Mouse (Mus musculus): ENCODE measurements around the gene Tmtc1.

Gene Tmtc1

DNA sequence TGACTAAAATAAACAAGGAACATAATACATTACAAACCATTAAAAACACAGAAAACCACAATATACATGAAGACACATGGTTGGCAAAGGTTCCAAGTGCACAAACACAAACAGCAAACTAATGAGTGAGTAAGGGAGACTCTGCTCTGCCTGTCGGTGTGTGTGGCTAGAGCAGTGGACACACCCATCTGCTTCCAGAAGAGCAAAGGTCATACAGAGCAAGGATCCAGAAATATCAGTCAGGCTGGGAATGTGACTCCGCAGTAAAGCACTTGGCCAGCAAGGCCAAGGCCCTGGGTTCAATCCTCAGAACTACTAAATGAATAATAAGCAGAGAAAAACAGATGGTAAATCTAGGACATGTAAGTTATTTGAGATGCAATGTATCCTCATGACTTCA, 27.6 kb downstream of the Tmtc1 start:
- no peak for DNase-seq

DNA sequence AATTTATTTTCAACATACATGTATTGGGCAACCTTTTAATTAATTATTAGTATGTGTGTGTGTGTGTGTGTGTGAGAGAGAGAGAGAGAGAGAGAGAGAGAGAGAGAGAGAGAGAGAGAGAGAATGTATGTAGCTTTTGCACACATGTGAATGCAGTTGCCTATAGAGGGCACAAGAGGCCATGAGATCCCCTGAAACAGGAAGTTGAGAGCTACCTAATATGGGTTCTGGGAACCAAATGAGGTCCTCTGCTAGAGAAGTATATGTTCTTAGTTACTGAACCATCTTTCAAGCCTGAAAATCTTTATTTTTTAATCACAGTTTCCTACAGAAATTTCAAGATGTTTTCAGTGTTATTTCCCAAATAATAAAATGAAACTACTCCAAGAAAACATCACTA, 30.6 kb downstream of the Tmtc1 start:
- no peak for DNase-seq

DNA sequence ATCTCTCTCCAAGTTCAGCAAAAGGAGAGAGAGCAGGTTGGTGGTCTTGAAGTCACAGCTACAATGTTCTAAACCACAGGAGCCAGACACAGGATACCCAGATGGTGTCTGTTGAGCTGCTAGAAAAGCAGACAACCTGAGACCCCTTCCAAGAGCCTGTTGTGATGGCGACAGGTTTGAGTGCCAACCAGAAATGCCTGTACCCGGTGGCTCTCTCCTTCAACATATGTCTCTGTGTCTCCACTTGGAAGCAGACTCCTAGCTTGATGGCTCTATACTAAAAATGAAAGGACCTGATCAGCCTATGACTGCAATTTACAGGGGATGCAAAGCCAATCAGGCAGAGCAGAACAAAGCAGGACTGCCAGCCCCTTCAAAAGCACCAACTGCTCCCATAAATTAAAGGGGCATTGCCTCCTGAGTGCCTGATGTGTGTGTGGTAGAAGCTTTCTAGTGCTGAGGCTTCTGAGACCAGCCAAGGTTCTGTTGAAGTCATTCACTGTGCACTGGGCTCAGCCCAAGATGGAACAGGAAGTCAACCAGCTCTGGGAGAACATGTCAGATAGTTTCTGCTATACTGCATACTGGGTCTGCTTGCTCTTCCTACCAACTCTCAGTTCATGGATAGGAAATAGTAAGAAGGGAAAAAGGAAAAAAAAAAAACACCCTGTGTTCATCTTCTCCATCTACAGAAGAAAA, 37.2 kb downstream of the Tmtc1 start:
- no peak for DNase-seq

DNA sequence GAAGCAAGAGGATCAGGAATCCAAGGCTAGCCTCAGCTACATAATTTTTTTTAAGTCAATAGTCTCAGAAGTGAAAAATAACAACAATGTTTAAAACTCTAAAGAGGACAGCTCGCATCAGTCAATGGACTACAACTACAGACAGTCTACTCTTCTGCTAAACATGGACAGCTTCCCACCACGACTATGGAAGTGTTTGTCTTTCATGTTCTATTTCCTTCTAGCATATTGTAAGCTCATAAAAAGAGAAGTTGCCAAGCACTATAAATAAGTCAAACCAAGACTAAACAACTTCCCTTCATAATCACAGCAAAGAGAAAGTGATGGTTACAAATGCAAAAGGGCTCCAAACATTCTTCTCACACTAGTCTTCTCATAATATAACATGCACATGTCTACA, 38.6 kb downstream of the Tmtc1 start:
- no peak for DNase-seq

DNA sequence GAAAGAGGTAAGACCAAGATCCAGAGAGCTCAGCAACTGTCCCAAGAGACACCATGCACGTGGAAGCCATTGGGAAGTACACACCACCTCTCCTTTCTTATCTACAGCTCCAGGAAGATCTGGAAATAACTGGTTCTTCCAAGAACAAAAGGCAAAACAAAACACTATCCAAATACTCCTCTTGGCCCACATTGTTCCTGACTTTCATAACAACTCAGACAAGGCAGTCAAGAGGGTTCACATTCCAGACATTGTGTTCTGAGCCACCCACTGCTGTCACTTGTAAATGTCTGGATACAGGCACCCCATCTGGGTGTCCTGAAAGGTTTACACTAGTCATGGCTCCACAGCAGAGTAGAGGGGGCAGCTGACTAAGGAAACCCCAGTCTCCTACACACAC, 39.7 kb downstream of the Tmtc1 start:
- DNase-seq = no peak

DNA sequence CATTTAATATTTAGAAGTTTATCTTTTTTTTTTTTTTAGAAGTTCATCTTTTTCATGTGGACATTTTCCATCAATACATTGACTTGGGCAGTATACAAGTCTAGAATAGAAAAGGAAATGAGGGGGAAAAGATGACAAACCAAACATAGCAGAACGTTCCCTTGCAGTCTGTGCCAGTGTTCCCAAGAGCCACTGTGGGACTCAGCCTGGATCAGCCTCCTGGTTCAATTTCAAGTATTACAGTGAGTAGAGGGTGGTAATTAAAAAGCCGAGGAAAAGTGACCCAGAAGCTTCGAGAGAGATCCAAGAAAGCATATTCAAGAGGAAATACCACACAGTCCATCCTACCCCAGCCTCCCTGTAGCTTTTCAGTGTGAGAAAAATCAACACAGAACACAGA, 40.4 kb downstream of the Tmtc1 start:
- no peak for DNase-seq

DNA sequence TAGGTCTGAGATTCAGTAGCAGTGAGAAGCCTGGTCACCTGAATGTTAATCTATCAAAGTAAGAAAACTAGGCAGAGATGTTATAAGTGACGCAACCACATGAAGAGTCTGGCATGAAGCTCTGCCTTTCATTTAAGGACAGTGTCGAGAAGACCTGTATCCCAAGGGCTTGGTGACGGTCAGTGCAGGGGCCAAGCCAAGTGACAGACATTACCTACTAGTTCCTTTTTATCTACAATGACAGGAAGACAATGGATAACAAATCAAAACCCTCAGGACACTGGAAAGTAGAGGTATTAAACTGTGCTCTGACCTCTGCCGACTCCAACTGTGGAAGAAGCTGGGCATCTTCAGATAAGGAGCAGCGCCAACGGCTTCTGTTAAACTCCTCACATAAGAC, 43.2 kb downstream of the Tmtc1 start:
- no peak for DNase-seq

DNA sequence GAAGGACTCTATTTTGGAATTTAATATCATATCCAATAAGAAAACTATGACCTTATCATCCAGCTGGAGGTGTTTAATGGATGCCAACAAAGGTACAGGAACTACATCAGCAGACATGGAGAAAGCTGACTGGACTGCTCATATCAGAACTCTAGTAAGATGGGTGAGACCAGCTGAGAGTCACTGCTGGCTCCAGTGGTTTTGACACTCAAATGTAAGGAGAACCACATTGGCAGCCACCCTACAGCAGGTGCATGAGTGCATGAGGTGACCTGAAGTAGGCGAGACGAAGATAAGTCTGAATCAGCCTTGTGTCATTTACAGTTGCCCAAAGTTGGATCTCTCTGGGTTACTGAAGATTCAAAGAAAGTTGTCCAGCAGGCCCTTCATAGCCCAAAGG, 44.6 kb downstream of the Tmtc1 start:
- no peak for DNase-seq

DNA sequence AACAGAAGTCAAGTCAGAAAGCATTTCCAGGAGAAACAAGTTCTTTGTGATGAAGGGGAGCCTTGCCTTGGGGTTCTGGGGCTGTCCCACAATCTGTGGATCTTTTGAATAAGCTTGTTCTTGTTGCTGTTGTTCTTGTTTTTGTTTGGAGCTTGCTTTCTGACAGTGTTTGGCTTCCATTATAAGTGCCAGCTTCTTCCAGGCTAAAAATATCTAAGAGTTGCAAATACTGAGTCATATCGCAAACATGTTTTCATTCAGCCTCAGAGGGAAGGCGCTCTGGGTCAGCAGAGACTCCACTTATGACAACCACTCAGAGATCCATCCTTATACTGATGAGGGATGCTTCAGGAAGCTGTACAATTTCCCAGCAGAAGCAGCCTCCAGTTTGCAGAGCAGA, 45.3 kb downstream of the Tmtc1 start:
- DNase-seq = no peak

DNA sequence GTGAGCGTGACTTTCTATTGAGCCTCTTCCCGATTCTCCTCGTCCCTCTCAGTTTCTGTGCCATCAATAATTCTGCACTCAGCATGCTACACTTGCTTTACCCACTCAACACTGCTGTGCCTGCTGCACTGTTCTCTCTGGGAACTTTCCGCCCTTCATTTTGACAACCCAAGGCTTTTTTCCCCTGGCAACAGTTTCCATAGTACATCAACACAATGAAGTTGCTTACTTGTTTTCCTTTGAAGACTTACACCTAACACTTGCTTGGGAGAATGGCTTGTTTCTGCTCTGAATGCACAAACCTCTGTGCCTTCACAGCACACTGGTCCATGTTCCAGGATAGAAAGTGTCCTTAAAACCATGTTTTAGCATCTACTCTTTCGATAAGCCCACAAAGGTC, 46.9 kb downstream of the Tmtc1 start:
- DNase-seq = no peak

DNA sequence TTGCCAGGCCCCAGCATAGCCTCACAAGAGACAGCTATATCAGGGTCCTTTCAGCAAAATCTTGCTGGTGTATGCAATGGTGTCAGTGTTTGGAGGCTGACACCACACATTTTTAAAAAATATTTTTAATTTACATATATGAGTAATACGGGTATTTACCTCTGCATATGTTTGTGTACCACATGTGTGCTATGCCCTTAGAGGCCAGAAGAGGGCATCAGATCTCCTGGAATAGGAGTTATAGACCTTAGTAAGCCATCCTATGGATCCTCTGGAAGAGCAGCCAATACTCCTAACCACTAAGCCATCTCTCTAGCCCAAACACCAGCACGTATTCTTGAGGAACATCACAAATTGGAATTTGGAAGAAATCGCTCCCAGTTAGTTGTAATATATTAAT, 48.9 kb downstream of the Tmtc1 start:
- no peak for DNase-seq

DNA sequence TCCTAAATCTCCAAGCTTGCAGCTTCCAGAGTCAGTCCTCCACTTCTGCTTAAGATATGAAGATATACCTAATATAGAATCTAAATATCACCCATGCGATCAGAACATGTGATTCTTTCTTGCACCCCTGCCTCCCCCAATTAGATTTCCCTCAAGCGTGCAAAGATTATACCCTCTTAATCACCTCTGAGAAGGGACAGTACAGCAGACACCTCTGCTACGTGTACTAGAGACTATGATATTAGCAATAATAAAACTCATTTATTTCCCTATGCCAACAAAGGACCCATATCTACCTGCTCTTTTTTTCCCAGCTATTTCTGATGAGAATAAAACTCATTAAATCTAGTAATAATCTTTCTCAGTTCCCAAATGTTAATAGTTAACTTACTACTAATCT, 49.9 kb downstream of the Tmtc1 start:
- DNase-seq = no peak

DNA sequence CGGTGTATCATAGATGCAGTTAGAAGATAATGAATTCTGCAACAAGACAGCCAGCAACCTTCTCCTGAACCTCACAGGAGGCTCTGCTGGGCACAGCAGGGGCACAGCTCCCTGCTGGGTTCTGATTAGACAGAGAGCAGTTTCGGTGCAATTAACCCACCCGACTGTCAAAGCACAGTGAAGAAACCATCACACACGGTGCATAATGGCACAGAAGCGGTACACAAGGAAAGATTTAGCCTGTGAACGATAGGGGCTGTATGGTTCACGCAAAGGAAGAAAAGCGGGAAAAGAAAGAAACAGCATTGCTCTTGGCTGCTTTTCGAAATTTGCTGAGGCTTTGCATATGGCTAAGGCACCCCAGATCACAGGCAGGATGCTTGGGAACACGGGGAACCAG, 52.0 kb downstream of the Tmtc1 start:
- no peak for DNase-seq

DNA sequence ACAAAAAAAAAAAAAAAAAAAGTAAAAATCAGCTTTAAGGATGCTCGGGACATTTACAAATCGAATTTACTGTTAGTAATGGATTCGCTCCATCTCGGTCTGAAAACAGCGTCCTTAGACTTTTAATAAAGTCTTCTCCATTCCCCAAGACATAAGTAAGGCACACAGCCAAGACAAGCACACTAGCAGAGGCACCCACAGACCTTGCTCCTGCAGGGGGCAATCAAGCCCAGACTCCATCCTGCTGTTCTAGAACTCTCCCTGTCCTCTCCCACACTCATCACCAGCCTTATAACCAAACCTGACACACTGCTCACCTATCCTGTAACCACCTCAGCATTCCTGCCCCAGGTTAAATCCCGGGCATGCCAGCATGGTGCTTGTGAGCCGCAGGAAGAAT, 52.9 kb downstream of the Tmtc1 start:
- no peak for DNase-seq

DNA sequence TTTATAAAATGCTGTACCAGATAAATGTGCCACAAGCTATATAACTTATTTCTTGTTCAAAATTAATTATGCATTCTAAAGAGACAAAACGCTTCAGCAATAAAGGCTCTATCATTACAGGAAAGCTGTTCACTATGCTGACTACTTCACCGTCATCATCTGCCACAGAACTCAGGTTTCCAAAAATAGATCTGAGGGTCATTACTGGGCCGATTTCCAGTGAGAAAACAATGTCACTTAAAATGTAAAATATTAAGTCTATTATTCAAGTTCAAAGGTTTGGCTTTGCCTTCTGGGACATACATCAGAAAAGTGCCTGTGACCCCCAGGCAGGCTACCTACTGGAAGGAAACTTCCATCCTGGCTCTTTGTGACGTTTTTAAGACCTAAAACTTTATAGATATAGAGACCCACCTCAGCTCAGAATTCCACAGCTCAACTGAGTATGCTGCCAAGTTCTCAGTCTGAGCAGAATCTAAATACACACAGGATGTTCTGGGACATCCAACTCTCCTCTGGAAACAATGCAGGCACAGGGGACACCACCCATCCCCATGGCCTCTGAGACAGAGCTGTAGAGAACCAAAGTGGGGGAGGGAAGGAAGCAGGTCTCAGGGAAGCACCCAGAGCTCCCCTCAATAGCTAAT, 53.4 kb downstream of the Tmtc1 start:
- DNase-seq = no peak

DNA sequence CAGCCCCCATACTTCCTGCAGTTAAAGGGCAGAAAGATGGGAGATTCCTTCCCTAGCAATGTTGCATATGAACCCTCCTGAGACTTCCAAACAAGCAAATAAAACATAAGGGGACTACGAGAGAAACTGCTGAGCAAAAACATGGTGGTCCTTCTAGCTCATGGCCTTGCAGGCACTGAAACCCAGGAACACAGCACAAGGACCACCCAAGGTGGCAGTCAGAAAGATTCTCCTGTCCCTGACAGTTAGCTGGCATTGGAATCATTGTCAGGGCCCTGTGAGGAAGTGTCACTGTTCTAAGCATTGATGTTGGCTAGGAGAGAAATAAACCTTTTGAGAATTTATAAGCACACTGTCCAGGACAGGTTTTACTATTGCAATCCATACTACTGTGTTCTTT, 56.2 kb downstream of the Tmtc1 start:
- DNase-seq = no peak

DNA sequence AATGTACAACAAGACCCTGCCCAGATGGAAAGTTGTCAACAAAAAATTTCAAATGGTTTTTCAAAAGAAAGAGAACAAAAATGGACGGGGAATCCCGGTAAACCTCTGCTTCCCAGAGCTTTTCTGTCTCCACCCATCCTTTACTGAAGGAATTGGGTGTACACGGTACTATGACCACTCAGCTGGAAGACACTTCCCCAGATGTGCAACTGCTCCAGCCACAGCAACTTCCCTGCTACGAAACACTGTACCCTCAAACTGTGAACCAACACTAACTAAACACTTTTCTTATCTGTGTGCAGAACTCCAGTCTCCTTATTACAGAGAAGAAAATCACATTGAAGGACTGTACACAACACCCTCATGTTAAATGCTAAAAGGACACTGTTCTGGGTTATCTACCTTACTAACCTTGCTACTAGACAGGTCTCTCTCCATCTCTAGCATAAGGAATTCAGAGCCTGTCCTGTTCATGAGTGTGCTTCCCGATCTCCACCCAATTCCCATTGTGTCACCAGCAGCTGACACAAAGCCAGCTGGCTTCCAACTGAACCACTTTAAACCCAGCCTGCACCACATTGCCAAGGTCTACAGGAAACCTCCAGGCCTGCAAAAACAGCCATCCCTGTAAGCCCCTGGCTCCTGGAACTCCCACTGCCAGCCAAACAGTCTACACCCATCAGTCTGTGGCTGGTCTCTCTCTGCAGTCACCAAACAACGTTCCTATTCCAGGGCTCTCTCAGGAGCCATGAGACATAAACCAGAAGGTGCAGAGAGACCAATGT, 59.9 kb downstream of the Tmtc1 start:
- no peak for DNase-seq

DNA sequence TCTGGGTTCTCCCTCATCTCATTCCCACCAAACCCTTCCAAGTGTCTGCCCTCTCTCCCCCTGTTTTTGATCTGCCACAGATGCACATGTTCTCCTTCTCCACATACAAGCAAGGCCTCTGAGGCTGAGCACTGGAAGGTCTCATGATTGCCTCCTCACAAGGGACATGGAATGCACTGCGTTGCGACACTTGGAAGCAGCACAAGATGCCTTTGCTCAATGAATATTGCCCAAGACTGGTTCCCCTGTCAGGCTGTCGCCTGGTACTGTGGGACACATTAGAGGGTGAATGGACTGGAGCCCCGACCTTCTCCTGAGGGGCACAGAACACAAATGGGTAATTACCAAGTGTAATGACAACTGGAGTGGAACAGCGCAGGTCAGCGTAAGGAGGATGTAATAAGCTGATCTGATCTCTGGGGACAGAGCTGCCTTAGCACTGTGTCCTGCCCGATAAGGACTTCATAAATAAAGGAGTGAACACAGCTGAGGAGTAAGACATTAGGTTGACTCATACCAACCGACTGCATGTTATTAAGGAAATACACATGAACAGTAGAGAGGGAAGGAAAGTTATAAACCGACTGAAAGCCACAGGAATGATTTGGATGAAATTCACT, 62.9 kb downstream of the Tmtc1 start:
- no peak for DNase-seq

DNA sequence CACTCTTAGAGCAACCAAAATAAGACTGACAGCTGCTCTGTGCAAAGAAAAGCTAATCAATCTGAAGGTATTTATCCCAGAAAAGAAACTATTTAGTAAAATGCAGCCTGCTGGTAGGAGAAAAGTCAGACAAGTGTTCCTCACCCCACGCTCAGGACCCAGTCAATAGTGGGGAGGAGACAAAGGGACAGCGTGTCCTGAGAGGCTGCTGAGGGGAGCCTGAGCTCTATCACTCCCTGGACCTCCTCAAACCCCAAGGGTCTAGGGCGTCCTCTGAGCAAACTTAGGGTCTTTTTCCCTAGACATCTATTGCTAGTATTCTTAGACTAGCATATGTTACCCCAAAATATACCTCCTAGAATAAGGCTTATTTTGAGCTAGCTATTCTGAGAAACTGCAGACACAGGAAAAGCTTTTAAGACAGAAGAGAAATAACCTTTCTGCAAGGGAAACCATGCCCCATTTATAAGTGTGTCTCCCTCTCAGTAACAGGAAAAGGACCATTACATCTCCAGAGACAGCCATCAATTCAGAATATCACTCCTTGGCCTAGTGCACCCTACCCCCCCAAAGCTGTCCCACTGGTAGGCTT, 68.5 kb downstream of the Tmtc1 start:
- no peak for DNase-seq

DNA sequence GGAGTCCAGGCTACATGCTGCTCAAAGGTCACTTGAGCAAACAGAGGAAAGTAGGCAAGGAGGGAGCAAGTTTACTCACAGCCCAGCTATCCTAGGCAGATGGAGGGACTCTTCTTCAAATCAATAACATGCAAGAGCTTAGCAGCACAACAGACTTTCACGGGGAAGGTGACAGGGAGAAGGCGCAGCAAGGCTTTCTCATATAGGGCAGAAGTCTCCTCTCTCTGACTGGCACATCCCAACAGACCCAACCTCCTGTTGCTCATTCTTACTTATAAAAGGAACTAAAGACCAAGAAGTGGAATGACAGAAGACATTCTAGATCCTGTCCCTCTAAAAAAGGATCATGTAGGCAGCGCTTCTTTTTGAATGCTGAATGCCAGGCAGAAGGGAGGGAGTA, 69.2 kb downstream of the Tmtc1 start:
- no peak for DNase-seq

DNA sequence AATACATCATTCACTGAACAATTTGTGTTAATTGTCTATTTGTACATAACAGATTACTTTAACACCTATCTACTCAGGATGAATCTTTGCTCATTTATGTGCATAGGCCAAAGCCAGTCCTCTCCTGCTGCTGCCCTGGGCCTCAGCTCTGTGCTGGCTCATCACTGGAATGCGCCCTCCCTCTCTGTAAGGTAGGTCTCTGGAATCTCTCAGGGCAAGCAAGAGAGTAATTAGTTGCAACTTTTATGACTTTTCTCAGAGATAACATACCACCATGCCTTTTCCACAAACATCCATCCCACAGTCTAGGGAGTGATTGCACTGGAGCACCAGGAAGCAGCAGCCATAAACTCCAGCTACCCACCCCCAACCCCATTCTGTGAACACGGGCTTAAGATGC, 70.7 kb downstream of the Tmtc1 start:
- DNase-seq = no peak

DNA sequence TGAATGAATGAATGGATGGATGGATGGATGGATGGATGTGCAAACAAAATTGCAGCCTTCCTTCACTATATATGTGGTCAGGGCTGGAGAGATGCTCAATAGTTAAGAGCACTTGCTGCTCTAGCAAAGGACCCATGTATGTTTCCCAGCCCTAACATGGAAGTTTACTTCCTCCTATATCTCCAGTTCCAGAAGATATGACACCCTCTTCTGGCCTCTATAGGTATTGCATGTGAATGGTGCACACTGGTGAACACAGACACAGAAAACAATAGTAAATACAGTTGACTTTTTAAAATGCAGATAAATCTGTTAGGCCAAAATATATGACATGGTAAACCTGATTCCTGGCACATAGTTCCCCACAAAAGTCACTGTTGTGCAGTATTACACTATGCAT, 73.0 kb downstream of the Tmtc1 start:
- DNase-seq = no peak

DNA sequence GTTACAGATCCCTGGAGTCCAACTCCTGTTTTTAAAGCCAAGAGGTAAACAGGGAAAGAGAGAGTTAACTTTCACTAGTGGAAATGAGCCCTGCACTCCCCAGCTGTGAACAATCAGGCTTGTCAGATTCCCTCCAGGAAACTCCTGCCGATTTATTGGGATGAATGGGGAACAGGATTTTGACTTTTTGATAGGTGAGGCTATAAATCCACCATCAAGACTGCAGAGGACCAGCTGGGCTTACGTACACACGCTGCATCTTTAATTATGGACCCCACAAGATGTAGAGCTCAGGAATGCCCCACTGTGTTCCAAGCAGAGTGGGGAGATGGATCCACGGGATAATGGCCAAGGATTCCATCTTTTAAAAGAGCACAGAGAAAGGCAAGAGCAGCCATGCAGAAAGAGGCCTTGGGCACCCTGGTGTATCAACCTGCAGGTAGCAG, 77.1 kb downstream of the Tmtc1 start:
- DNase-seq = no peak
